Mouse (Mus musculus) frontal cortex, postnatal 10 days (tissue): ENCODE measurements around the gene Sgsm3.

Experiments
- DNase-seq, 2 experiments: peaks; one replicate each; pipeline ENCODE4 v3.0.0; 2022; ENCODE audit warnings: low spot score in 2 of 2, mixed read lengths in 1 of 2

The Sgsm3 gene

DNA sequence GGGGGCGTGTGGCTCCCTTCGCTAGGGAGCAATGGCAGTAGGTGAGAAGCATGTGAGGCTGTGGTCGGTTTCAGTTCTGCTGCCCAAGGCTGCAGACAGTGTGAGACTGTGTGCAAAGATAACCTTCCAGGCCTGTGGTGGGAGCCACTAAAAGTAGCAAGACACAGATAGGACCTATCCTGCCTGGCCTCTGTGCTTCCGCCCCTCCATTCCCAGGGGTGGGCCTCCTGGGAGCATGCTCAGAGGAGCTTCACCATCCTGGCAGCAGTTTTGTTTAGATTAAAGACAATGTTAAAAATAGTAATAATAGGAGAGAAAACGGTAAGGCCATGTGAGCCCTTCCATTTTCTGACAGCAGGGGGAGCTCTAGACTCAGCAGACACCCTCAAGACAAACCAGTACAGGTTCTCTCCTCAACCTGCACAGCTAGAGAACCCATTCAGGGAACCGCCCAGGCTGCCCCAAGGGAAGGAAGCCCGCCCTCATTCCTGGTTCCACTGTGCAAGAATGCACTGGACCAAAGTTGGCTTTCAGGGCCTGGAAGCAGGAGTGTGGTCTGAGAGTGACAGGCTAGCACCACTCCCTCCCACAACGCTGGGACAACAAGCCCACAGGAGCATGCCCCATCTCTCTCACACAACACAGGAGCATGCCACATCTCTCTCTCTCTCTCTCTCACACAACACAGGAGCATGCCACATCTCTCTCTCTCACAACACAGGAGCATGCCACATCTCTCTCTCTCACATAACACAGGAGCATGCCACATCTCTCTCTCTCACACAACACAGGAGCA lies 50.0 kb downstream of the Sgsm3 start:
- DNase-seq = peak in 1 of 2 experiments; percentile 79

- no peak for DNase-seq
Measured at GRCm38 (mm10) chr15:81030891-81031425, 53.4 kb downstream of the Sgsm3 start.

DNA sequence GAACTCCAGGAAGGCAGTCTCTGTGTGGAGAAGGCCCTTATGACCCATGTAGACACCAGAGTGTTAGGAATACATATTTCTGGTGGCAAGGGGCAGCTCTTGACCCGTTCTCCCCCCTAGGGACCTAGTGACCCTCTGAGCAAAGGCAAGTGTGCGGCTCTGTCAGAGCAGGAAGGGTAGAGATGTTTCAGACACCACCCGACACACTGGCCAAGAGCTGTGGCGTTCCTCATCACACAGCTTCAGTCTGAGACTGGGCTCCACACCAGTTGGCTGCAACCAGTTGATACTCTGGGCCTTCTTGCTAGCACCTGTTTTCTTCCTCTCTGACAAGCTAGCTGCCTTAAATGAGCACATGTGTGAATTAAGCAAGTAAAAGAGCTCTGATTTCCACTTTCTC lies 54.0 kb downstream of the Sgsm3 start:
- DNase-seq = no peak

- no peak for DNase-seq
Measured at GRCm38 (mm10) chr15:81032941-81033629, 55.5 kb downstream of the Sgsm3 start.

- no peak for DNase-seq
Measured at GRCm38 (mm10) chr15:81034119-81034518, 56.6 kb downstream of the Sgsm3 start.

DNA sequence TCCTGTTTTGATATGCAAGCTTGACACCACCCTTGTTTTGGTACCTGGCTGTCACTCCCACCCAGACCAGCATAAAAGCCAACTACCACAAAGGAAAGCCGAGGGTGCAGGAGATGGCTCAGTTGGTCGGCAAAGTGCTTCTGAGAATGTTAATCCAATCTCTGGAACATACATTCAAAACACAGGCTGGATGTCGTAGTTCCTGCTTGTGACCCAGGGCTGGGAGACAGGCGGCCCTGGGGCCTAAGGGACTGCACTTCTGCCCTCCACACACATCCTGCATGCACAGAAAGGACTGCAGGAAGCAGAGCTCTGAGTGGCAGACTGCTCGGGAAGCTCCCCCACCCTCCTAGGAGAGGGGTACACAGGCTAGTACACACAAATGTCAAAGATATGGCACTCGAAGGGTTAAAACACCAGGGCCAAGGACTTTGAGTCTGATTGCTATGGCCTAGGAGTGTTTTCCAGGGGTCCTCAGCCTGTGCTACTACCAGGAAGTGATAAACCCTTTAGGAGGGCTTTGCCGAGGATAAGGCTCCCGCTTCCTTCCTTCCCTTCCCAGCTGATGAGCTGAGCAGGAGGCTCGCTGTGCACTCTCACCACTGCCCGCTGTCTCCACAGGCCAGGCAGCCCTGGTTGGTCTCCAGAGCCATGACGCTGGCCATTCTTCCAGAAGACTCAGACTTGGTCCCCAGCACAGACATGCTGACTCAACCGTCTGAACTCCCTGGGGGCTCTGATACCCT lies 58.0 kb downstream of the Sgsm3 start:
- DNase-seq = no peak

DNA sequence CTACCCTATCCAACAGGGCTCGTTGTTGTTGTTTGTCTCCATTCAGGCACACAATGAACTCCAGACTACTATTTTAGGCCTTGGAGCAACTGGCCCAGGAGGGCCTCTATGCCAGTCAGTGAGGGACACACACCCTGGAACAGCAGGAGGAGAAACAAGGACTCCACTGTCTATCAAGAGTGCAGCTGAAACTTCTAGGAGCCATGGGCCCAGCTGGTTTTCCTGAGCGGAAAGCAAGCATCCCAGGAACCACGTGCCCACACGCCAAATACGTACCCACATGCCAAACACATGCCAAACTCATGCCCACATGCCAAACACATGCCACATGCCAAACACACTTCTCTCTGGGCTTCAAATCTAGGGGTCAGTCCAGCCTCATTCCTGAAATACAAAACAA lies 60.9 kb downstream of the Sgsm3 start:
- no peak for DNase-seq

DNA sequence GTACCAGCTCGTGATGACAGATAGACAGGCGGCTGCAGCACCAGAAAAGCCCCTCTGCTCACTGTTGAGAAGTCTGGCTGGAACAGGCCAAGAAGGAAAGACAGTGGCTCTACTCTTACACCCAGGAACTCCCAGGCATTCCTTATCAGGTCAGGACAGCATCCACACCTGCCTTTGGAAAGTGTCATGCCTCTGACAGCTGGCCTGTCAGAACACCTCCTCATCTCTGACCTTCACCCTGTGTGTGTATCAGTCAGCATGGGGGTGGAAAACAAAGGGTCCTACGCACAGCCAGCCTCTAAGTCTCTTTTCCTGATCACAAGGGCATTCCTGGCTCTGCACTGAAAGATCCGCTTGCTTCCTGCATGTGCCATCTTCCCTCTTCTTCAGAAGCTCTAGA lies 64.2 kb downstream of the Sgsm3 start:
- DNase-seq = no peak

DNA sequence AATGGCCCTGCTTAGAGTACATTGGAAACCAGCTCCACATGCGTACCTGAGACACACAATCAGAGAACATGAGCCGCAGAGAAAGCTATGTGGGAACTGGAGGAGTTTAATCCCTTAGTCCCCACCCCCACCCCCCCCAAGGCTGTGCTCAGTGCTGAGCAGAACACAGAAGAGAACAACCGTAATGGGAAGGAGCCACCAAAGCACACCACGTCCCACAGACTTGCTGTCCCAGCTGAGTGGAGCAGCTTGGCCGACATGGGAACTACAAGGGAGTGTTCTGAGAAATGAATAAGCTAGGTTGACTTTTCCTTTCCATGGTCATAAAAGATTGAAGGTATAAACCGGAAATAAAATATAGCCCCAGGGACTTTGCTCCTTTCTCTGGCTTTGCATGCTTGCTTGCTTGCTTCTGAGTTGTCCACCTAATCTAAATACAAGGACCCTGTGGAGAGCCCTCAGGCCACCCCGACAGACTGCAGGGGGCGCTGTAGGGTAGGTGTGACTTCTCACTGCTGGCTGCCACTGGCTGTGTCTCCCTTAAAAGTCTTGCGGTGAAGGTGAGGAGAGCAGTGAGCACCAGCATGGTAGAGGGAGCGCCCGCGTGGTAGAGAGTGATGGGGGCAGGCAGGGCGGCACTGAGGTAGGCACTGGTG lies 64.8 kb downstream of the Sgsm3 start:
- DNase-seq = no peak

- DNase-seq = no peak
Measured at GRCm38 (mm10) chr15:81044446-81044845, 66.9 kb downstream of the Sgsm3 start.

- DNase-seq = no peak
Measured at GRCm38 (mm10) chr15:81045336-81045735, 67.8 kb downstream of the Sgsm3 start.

DNA sequence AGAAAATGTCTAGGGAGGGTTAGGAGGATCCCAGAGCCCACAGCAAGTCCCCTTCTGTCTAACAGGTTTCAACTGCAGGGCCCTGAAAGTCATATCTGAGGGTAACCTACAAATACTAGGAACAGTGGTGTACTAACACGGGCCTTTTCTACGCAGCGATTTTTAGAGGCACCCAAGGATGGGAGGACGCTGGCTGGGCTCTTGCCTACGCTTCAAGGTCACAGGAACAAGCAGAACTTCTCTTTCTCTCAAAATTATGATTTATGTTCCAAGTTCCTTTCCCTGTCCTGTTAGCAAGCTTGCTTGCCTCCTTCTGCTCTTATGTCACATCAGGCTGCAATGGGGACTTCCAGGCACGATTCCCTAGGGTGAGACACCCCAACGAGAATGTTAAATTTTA lies 68.5 kb downstream of the Sgsm3 start:
- no peak for DNase-seq

DNA sequence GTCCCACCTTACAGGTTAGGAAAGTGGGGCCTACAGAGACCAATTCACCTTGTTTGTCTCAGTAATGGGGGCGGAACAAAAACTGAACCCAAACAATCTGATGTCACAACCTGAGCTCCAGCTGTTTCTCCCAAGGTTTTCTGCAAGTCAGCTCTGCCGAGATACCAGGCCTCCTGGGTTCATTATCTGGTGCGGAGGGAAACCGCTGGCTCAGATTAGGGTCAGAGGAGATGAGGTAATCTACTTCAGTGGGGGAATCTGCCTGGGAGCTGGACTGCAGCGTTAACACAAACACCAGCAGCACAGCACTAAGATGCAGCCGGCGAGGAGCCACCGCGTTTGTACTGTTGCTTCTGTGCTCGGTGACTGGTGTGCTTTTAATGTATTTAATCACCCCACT lies 69.9 kb downstream of the Sgsm3 start:
- no peak for DNase-seq

DNA sequence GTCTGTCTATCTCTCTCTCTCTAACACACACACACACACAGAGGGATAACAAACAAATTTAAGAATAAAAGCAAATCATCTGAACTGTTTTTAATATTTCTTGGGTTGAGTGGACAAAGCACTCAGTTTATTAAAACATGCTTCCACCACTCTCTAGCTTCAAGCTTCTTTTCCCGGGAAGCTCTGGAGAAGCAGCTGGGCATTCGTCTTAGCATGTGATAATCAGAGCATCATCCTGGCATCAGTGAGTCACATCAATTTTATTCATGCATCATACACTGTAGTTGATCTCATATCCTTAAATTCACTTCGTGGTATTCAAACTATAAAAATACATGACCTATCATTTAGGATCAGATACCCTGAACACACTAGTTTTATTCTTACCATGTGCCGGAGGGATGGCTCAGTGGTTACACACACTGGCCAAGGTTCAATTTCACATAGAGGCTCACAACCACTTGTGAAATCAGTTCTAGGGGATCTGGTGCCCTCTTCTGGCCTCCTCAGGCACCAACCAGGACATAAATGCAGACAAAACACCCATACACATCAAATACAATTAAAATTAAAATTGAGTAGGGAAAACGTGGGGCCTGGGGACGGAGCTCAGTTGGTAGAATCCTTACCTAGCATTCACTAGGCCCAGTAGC lies 72.0 kb downstream of the Sgsm3 start:
- no peak for DNase-seq

DNA sequence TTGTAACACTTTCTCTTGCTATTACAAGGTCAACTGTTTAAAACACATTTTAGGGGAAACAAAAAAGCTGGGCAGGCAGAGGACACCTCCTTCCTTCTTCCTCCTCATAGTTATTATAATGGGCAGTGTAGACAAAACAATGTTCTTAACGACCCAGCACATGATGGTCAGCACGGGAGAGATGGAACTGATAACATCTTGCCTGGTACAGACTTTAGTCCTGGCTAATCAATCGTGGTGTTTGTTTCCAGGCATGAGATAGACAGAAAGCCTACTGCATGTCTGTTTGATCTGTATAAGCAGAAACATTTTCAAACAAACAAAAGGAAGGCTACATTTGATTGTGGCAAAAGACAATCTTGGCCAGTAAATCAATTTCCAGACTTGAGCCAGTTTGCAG lies 72.9 kb downstream of the Sgsm3 start:
- DNase-seq = no peak

DNA sequence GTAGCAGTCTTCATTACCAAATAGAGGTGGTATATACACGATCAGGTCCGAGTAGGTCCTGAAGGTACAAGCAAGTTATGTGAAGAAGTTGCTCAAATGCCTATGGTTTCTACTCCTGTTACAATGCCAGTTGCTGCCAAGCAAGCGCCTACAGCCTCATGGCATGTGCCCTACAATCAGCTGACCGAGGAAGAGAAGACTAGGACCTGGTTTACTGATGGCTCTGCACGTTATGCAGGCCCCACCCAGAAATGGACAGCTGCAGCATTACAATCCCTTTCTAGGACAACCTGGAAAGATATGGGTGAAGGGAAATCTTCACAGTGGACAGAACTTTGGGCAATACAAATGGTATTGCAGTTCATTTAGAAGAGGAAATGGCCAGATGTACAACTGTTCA lies 74.9 kb downstream of the Sgsm3 start:
- DNase-seq = no peak

- no peak for DNase-seq
Measured at GRCm38 (mm10) chr15:81055488-81055887, 77.9 kb downstream of the Sgsm3 start.

GRCm38 (mm10) chr15:81057736-81058135 lies 80.2 kb downstream of the Sgsm3 start:
- DNase-seq = no peak

GRCm38 (mm10) chr15:81060975-81061374 lies 83.4 kb downstream of the Sgsm3 start:
- no peak for DNase-seq
